Mouse (Mus musculus): ENCODE measurements around the gene Prkab2.

DNA sequence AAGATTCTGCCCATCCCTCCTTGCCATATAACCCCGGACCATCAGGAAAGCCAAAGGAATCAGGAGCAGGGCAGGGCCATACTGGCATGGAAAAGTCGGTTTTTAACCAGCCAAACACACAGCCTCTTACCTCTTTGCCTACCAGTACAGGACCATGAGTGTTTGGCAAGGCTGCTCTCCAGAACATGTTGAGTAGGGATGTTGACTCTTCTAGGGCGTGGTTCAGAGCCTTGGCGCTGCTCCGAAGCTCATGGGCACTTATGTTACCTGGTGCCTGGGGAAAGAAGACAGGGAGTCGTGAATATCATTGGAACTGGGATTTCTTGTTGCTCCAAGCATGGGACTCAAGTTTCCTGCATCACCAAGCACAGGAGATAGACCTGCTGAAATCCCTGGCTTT lies 35.8 kb downstream of the Prkab2 start:
- no peak for TF ChIP-seq CTCF (IDR thresholded peaks at IDR 0.05; ENCODE audit: low read depth, low read length)
- TF ChIP-seq POLR2A (IDR thresholded peaks at IDR 0.05; ENCODE audit: insufficient read depth, low read length) = no peak
- TF ChIP-seq EP300 (IDR thresholded peaks at IDR 0.05; ENCODE audit: insufficient read depth, low read depth, low read length) = no peak

Measured in ES-Bruce4 (cell line).